Mouse (Mus musculus) embryonic facial prominence, embryonic 15.5 days (tissue): ENCODE results near the gene Bcl2l15. TPM values are rescaled to one million over a fixed set of nuclear protein-coding genes. Genes with fewer than 3 reads are reported as not detected.

Experiments
- ATAC-seq: fragments of 200-750 bp; cut with Nextera tagmentation; 2 replicates; pipeline ENCODE4 v1.8.0; 2017; ENCODE audit warnings: low read depth, moderate TSS enrichment; ENCODE audit not compliant: insufficient number of reproducible peaks, low FRiP score, low TSS enrichment
- H3K27ac ChIP-seq: fragments of 300-500 bp; sonication (generic); replicated peaks from 2 replicates; pipeline ENCODE4 v1.5.1; 2015; ENCODE audit warnings: mild to moderate bottlenecking, inconsistent platforms
- H3K27me3 ChIP-seq: fragments of 300-500 bp; sonication (generic); 2 replicates; pipeline ENCODE4 v1.6.1; 2015; ENCODE audit warnings: inconsistent platforms
- H3K36me3 ChIP-seq: fragments of 300-500 bp; sonication (generic); 2 replicates; pipeline ENCODE4 v1.6.1; 2015; ENCODE audit warnings: mild to moderate bottlenecking, inconsistent platforms
- H3K4me1 ChIP-seq: fragments of 300-500 bp; sonication (generic); 2 replicates; pipeline ENCODE4 v1.6.1; 2015; ENCODE audit warnings: inconsistent platforms
- H3K4me2 ChIP-seq: fragments of 300-500 bp; sonication (generic); replicated peaks from 2 replicates; pipeline ENCODE4 v1.6.1; 2015; ENCODE audit warnings: mild to moderate bottlenecking, inconsistent platforms
- H3K4me3 ChIP-seq: fragments of 300-500 bp; sonication (generic); replicated peaks from 2 replicates; pipeline ENCODE4 v1.5.1; 2015; ENCODE audit warnings: mild to moderate bottlenecking, inconsistent platforms
- H3K9ac ChIP-seq: fragments of 300-500 bp; sonication (generic); 2 replicates; pipeline ENCODE4 v1.6.1; 2015; ENCODE audit warnings: inconsistent platforms
- H3K9me3 ChIP-seq: fragments of 300-500 bp; sonication (generic); replicated peaks from 2 replicates; pipeline ENCODE4 v1.6.1; 2016; ENCODE audit warnings: inconsistent platforms
- WGBS: fragments of 180-500 bp; shearing (Covaris S2); methylation state at CpG from one replicate; pipeline ENCODE4 v1.1.7; 2015; 5-methylcytosine and 5-hydroxymethylcytosine counted together
- polyA plus RNA-seq: library from polyadenylated mRNA; unstranded; fragments of >200 nt; fragmentation: Nextera tagmentation; extraction: Ambion mirVana; gene quantifications from 2 replicates; pipeline ENCODE4 v1.2.1, GENCODE M21; 2015

Gene Bcl2l15
- polyA plus RNA-seq, 1 experiment from 2014 or later: not detected

DNA sequence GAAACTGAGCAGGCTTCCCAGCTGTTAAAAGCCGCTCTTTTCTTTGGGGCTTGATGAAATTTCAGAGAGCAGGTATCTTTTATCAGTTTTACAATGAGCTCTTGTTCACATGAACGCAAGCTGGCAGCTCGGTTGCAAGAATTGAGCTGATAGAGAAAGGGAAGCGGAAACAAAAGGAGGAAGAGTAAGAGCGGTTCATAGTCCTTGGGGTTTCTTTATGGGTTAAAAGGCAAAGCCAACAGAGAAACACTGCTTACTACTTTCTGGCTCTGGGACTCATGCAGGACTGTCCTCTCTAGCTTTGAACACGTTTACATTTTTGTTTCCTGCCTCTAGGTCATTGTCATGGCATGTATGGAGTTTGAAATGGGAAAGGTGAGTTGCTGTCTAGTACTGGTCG lies 41.9 kb downstream of the Bcl2l15 start:
- Histone ChIP-seq H3K4me2 (no peak overlapping the region), H3K4me1 (no peaks in the 10 kb centered on the region), H3K9me3 (no peaks in the 10 kb centered on the region), H3K9ac (no peak overlapping the region), H3K27ac (no peak overlapping the region), H3K27me3 (no peaks in the 10 kb centered on the region), H3K36me3 (no peaks in the 10 kb centered on the region), H3K4me3 (no peak overlapping the region)
- ATAC-seq: no peak
- WGBS: 72% methylated on average over 7 of the region's 7 CpGs

DNA sequence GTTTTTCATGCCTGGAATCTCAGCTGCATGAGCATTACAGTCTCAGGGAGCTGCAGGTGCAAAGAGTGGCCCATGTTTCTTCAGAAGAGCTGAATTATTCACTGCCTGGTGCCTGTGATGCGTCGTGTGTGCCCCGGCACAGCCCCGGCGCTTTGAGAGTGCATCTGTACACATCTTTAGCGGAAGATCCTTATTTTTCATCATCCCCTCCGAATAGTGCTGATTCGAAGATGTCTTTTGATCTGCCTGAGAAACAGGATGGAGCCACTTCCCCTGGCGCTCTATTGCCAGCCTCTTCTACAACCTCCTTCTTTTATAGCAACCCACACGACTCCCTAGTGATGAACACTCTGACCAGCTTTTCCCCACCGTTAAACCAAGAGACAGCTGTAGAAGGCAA lies 53.5 kb downstream of the Bcl2l15 start:
- 75% methylated on average over 11 of the region's 11 CpGs for WGBS

DNA sequence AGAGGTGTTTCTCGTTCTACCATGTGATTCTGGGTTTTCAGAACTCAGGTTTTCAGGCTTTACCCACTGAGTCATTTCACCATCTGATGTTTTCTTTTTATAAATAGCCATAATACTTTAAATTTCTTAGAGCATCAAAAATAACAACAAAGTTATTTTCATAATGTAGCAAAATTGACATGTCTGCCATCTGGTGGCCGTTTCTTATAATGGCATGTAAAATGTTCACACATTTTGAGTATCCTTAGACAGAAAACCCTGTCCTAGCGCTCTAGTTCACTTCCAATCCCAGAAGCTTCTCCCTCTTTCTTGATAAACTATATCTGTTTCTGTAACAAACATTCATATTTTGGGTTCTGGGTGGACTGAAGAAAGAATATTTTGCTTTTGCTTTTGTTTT lies 55.2 kb downstream of the Bcl2l15 start:
- WGBS: 25% methylated on average over 3 of the region's 3 CpGs
- no peaks in the 10 kb centered on the region for H3K36me3 ChIP-seq
- H3K27ac ChIP-seq: no peak overlapping the region
- no peak for ATAC-seq
- H3K9ac ChIP-seq: no peak overlapping the region
- H3K4me1 ChIP-seq: no peaks in the 10 kb centered on the region
- H3K4me3 ChIP-seq: no peak overlapping the region
- no peaks in the 10 kb centered on the region for H3K9me3 ChIP-seq
- no peak overlapping the region for H3K4me2 ChIP-seq
- no peaks in the 10 kb centered on the region for H3K27me3 ChIP-seq

More for the DNA sequence above, 53.5 kb downstream of the Bcl2l15 start:
- H3K4me1 ChIP-seq: no peaks in the 10 kb centered on the region
- no peak overlapping the region for H3K27ac ChIP-seq
- H3K27me3 ChIP-seq: no peaks in the 10 kb centered on the region
- H3K4me2 ChIP-seq: no peak overlapping the region
- H3K9me3 ChIP-seq: no peaks in the 10 kb centered on the region
- H3K36me3 ChIP-seq: no peaks in the 10 kb centered on the region
- H3K9ac ChIP-seq: no peak overlapping the region
- no peak overlapping the region for H3K4me3 ChIP-seq
- no peak for ATAC-seq

- no peak for ATAC-seq
- H3K36me3 ChIP-seq: no peaks in the 10 kb centered on the region
- H3K9ac ChIP-seq: no peak overlapping the region
- H3K9me3 ChIP-seq: no peaks in the 10 kb centered on the region
- no peak overlapping the region for H3K27ac ChIP-seq
- no peaks in the 10 kb centered on the region for H3K27me3 ChIP-seq
- no peaks in the 10 kb centered on the region for H3K4me1 ChIP-seq
- H3K4me3 ChIP-seq: no peak overlapping the region
- 71% methylated on average over 3 of the region's 3 CpGs for WGBS
- H3K4me2 ChIP-seq: no peak overlapping the region
Observed at GRCm38 (mm10) chr3:103893374-103893773, 61.0 kb downstream of the Bcl2l15 start.

Other genes with a start within 250 kb of the Bcl2l15 start
- gene Atg4a-ps, start 186.5 kb upstream of the Bcl2l15 start, polyA plus RNA-seq: 0.13 and 0.28 TPM in 2 replicates
- gene Olfml3, start 94.6 kb upstream of the Bcl2l15 start, polyA plus RNA-seq: 70.8 and 79.0 TPM in 2 replicates
- gene Gm10964, start 93.2 kb upstream of the Bcl2l15 start, polyA plus RNA-seq: not detected in 2 replicates
- gene Hipk1, start 41.0 kb upstream of the Bcl2l15 start, polyA plus RNA-seq: 12.4 TPM in 2 replicates
- gene Dclre1b, start 23.2 kb upstream of the Bcl2l15 start, polyA plus RNA-seq: 26.8 and 27.3 TPM in 2 replicates
- 22.2 and 23.4 TPM in 2 replicates for gene Ap4b1, start 23.1 kb upstream of the Bcl2l15 start, polyA plus RNA-seq
- 0.84 and 1.1 TPM in 2 replicates for gene Gm43064, start 23.0 kb upstream of the Bcl2l15 start, polyA plus RNA-seq
- 1.3 and 1.8 TPM in 2 replicates for gene Ptpn22, start 27.2 kb downstream of the Bcl2l15 start, polyA plus RNA-seq
- 11.6 and 12.3 TPM in 2 replicates for gene Rsbn1, start 81.5 kb downstream of the Bcl2l15 start, polyA plus RNA-seq
- gene Phtf1, start 135.5 kb downstream of the Bcl2l15 start, polyA plus RNA-seq: 36.0 and 37.5 TPM in 2 replicates